Mouse (Mus musculus) liver, embryonic 16.5 days (tissue): Measurements from ENCODE around the gene Mgp. TPM values are rescaled to one million over a fixed set of nuclear protein-coding genes. Genes with fewer than 3 reads are reported as not detected.

Source experiments
- ATAC-seq: fragments of 200-750 bp; cut with Nextera tagmentation; 2 replicates; pipeline ENCODE4 v1.8.0; 2017; ENCODE audit warnings: low read depth, mild to moderate bottlenecking, moderate number of reproducible peaks, moderate library complexity
- H3K27ac ChIP-seq: fragments of 300-500 bp; sonication (generic); 2 replicates; pipeline ENCODE4 v1.5.1; 2014; ENCODE audit warnings: mild to moderate bottlenecking, low read length
- H3K27me3 ChIP-seq: fragments of 300-500 bp; sonication (generic); 2 replicates; pipeline ENCODE4 v1.6.1; 2014; ENCODE audit warnings: low read depth, low read length, mixed read lengths; ENCODE audit not compliant: control insufficient read depth, insufficient read depth
- H3K36me3 ChIP-seq: fragments of 300-500 bp; sonication (generic); 2 replicates; pipeline ENCODE4 v1.6.1; 2014; ENCODE audit warnings: mild to moderate bottlenecking; ENCODE audit not compliant: control insufficient read depth, insufficient read depth
- H3K4me1 ChIP-seq: fragments of 300-500 bp; sonication (generic); 2 replicates; pipeline ENCODE4 v1.6.1; 2014; ENCODE audit warnings: low read depth, low read length, mixed read lengths; ENCODE audit not compliant: control insufficient read depth
- H3K4me2 ChIP-seq: fragments of 300-500 bp; sonication (generic); 2 replicates; pipeline ENCODE4 v1.6.1; 2014; ENCODE audit warnings: low read depth, low read length, mixed read lengths
- H3K4me3 ChIP-seq: fragments of 300-500 bp; sonication (generic); 2 replicates; pipeline ENCODE4 v1.5.1; 2014; ENCODE audit warnings: low read depth, mild to moderate bottlenecking, low read length
- H3K9ac ChIP-seq: fragments of 300-500 bp; sonication (generic); 2 replicates; pipeline ENCODE4 v1.6.1; 2014; ENCODE audit warnings: low read depth, low read length
- H3K9me3 ChIP-seq: fragments of 300-500 bp; sonication (generic); replicated peaks from 2 replicates; pipeline ENCODE4 v1.6.1; 2016; ENCODE audit warnings: low read length; ENCODE audit not compliant: control insufficient read depth
- WGBS: fragments of 180-500 bp; shearing (Covaris S2); extraction: QIAGEN DNeasy Blood & Tissue Kit; methylation state at CpG from one replicate; pipeline ENCODE4 v1.1.7; 2014; ENCODE audit not compliant: insufficient replicate concordance; 5-methylcytosine and 5-hydroxymethylcytosine counted together
- polyA plus RNA-seq: library from polyadenylated mRNA; unstranded; fragments of >200 nt; fragmentation: Nextera tagmentation; extraction: Ambion mirVana; gene quantifications from 2 replicates; pipeline ENCODE4 v1.2.1, GENCODE M21; 2015

The Mgp gene
- polyA plus RNA-seq, 1 experiment from 2014 or later, result 4.8 TPM

DNA sequence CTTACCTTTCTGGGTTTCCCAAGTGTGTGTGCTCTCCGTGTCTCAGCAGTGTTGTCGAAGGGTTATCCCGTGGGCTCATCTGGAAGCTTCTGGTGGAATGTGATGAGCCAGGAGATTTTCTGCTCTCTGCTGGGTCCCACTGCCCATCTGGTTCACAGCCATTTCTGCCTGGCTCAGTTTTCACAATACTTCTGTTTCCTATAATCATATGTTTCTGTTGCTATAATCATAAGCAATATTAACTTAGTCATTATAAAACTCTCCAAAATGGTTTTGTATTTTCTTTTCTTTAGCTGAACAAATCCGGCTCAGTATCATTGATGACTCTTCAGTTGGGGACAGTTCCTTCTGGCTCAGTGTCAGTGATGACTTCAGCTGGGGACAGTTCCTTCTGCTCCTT is 40.3 kb downstream of the Mgp start, which contains the start of gene Smco3:
Gene Smco3 (minus strand): TSS at position 101 of the 400 bp plus-strand sequence.
- WGBS, result 62% methylated on average over 4 of the region's 4 CpGs
- Histone ChIP-seq H3K4me1 (peaks cover 2% of the 10 kb centered on the region), H3K27me3 (no peaks in the 10 kb centered on the region), H3K9me3 (no peaks in the 10 kb centered on the region), H3K36me3 (no peaks in the 10 kb centered on the region), H3K4me3 (no peak within 1 kb of the TSS), H3K4me2 (no peak within 1 kb of the TSS), H3K27ac (no peak within 1 kb of the TSS), H3K9ac (no peak within 1 kb of the TSS)
- no peak for ATAC-seq

DNA sequence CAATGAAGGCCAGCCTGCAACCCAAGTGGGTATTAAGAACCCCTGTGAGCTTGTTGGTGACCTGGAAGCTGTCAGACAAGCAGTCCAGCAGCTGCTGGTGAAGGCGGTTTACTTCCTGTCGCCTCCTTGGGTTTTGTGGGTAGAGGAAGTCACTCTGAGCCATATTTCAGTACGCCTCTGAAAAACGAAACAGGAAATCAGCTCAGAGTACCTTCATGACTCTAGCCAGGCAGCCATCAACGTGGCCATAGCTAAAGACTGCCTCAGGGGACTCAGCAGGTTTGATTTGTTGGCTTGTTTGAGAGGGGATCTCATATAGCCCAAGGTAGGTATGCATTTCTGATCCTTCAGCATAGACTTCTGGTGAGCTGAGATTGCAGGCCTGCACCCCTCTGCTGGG is 43.9 kb downstream of the Mgp start:
- peaks cover 7% of the 10 kb centered on the region for H3K4me1 ChIP-seq
- H3K27me3 ChIP-seq, result no peaks in the 10 kb centered on the region
- H3K9ac ChIP-seq, result no peak overlapping the region
- H3K9me3 ChIP-seq, result no peaks in the 10 kb centered on the region
- no peak overlapping the region for H3K4me3 ChIP-seq
- no peak overlapping the region for H3K27ac ChIP-seq
- no peak overlapping the region for H3K4me2 ChIP-seq
- H3K36me3 ChIP-seq, result no peaks in the 10 kb centered on the region
- ATAC-seq, result no peak
- 17% methylated on average over 5 of the region's 5 CpGs for WGBS

DNA sequence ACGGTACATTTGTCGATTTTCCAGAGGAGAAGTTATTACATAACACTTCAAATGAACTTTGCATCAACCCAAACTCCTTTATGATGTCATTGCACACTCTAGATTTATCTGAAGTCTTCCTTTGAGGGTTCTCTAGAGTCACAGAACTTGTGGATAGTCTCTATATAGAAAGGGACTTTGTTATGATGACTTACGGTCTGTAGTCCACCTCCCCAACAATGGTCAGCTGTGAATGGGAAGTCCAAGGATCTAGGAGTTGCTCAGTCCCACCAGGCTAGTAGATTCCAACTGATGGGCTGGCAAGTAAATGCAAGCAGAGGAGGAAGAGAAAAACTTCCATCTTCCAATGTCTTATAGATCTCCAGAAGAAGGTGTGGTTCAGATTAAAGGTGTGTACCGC is 46.9 kb downstream of the Mgp start:
- Histone ChIP-seq H3K9me3 (no peaks in the 10 kb centered on the region), H3K4me3 (peak overlapping the region; percentile 86), H3K9ac (peak overlapping the region; percentile 48; the same call in 1 of the 2 replicates), H3K36me3 (peaks cover 20% of the 10 kb centered on the region), H3K4me1 (peaks cover 7% of the 10 kb centered on the region), H3K4me2 (peak overlapping the region; percentile 80), H3K27me3 (no peaks in the 10 kb centered on the region), H3K27ac (peak overlapping the region; percentile 51; the same call in 1 of the 2 replicates)
- 28% methylated on average over 4 of the region's 4 CpGs for WGBS
- no peak for ATAC-seq

DNA sequence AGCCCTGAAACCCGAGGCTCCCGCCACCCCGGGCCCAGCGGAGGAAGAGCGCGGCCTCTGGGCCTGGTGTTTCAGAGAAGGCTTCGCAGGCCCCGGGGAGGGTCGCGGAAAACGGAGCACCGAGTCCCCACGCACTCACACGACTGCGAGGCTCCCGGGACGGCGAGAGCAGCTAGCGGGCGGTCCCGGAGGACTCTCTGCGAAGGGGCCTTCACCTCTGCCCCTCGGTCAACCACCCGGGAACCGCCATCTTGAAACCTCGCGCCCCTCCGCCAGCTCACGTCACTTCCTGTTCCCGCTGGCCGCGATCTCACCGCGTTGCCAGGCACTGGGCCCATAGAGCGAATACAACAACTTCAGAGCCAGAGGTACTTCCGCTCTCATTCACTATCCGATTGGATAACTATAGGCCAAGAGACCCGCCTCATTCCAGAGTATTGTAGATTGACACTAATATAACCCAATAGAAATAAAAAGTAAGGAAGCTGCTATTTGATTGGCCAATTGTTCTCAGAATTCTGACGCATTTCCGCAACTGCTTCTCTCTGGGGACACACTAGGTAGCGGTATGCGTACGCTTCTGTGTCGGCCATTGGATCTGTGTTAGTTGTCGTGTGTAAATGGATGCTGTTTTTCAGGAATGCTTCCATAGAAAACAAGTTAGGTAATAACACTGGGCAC is 47.6 kb downstream of the Mgp start, which contains the start of gene Wbp11:
Gene Wbp11 (minus strand): TSS at position 353 of the 681 bp plus-strand sequence.
- Histone ChIP-seq H3K4me2 (peak within 1 kb of the TSS; percentile 89), H3K36me3 (peaks cover 22% of the 10 kb centered on the region), H3K27me3 (no peaks in the 10 kb centered on the region), H3K4me1 (peaks cover 7% of the 10 kb centered on the region), H3K9ac (peak within 1 kb of the TSS; percentile 98), H3K9me3 (no peaks in the 10 kb centered on the region), H3K27ac (peak within 1 kb of the TSS; percentile 86), H3K4me3 (peak within 1 kb of the TSS; percentile 86)
- WGBS, result under 1% methylated on average over 45 of the region's 45 CpGs
- ATAC-seq, result peak; percentile 100

DNA sequence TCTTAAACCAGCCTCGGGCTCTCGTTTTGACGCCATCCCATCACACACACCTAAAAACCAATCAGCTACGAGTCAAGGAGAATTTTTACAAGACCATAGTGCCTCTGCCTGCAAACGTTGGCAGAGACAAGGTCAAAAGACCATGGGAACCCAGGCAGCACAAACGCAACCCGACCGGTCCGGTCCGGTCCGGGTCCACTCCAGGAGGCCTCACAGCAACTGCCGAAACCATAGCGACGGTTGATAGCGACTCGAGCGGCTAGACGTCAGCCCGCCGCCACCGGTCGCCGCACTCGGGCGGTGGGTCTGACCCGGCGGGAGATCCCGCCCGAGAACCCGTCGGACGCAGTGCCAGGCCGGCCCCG is 48.1 kb downstream of the Mgp start, which contains the start of gene BC049715:
Gene BC049715 (plus strand): TSS at position 111 of the 365 bp plus-strand sequence.
- peak within 1 kb of the TSS; percentile 86 for H3K27ac ChIP-seq
- H3K4me3 ChIP-seq, result peak within 1 kb of the TSS; percentile 86
- H3K9me3 ChIP-seq, result no peaks in the 10 kb centered on the region
- peaks cover 27% of the 10 kb centered on the region for H3K36me3 ChIP-seq
- peaks cover 7% of the 10 kb centered on the region for H3K4me1 ChIP-seq
- H3K4me2 ChIP-seq, result peak within 1 kb of the TSS; percentile 89
- no peaks in the 10 kb centered on the region for H3K27me3 ChIP-seq
- ATAC-seq, result peak; percentile 32
- peak within 1 kb of the TSS; percentile 98 for H3K9ac ChIP-seq
- under 1% methylated on average over 22 of the region's 34 CpGs for WGBS

DNA sequence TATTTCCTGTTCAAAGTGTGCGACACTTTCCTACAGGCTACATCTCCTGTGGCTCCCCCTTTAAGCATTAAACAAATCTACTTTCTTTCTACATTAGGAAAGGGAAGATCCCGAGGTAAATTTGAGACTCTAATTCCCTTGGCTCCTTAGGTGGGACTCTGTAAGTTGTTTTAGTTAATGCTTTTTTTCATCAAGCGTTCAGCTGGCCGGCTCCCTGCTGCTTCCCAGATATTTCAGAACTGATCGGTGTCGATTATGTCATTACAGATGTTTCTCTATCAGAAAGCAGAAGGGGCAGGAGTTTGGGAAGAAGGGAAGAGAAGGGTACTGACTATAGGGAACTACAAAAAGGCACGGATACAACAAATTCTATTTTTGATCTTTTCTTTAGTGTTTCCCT is 48.5 kb downstream of the Mgp start:
- WGBS, result 5% methylated on average over 7 of the region's 7 CpGs
- no peak for ATAC-seq
- Histone ChIP-seq H3K27ac (peak overlapping the region; percentile 86; the same call in 1 of the 2 replicates), H3K4me3 (peak overlapping the region; percentile 86), H3K4me1 (peaks cover 7% of the 10 kb centered on the region), H3K36me3 (peaks cover 31% of the 10 kb centered on the region), H3K9ac (peak overlapping the region; percentile 98), H3K9me3 (no peaks in the 10 kb centered on the region), H3K27me3 (no peaks in the 10 kb centered on the region), H3K4me2 (peak overlapping the region; percentile 89)

DNA sequence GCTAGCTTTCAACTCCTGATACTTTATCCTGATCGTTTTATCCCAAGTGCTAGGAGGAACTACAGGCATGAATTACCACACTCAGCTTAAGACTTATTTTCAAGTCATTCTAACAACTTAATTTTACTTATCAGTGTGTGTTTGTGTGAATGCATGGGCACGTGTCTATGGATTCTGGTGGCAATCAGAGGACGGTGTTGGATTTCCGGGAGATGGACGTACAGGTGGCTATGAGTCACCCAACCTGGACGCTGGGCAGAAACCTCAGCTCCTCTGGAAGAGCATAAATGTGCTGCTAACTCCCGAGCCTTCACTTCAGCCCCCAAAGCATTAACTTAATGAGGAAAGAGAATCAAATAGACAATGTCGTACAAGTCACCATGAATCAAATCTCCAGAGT is 50.6 kb downstream of the Mgp start:
- Histone ChIP-seq H3K4me1 (peaks cover 7% of the 10 kb centered on the region), H3K9me3 (no peaks in the 10 kb centered on the region)
- 88% methylated on average over 8 of the region's 8 CpGs for WGBS

More for the DNA sequence above, 50.6 kb downstream of the Mgp start:
- H3K4me3 ChIP-seq, result no peak overlapping the region
- H3K27ac ChIP-seq, result no peak overlapping the region
- no peak overlapping the region for H3K4me2 ChIP-seq
- H3K36me3 ChIP-seq, result peaks cover 52% of the 10 kb centered on the region
- H3K27me3 ChIP-seq, result no peaks in the 10 kb centered on the region
- ATAC-seq, result no peak
- H3K9ac ChIP-seq, result no peak overlapping the region

Other genes starting within 250 kb of the Mgp start
- 14.2 and 15.9 TPM in 2 replicates for gene Plbd1, start 213.9 kb downstream of the Mgp start, polyA plus RNA-seq
- 0.30 and 0.60 TPM in 2 replicates for gene Gucy2c, start 94.1 kb downstream of the Mgp start, polyA plus RNA-seq
- 1.2 and 1.7 TPM in 2 replicates for gene Hist4h4, start 71.4 kb downstream of the Mgp start, polyA plus RNA-seq
- gene H2afj, start 67.6 kb downstream of the Mgp start, polyA plus RNA-seq, result 126 and 138 TPM in 2 replicates
- gene BC049715, start 48.2 kb downstream of the Mgp start, polyA plus RNA-seq, result 0.59 and 0.98 TPM in 2 replicates
- gene Wbp11, start 47.6 kb downstream of the Mgp start, polyA plus RNA-seq, result 46.1 and 47.3 TPM in 2 replicates
- gene Smco3, start 40.4 kb downstream of the Mgp start, polyA plus RNA-seq, result not detected in 2 replicates
- 28.1 and 28.3 TPM in 2 replicates for gene Art4, start 18.1 kb downstream of the Mgp start, polyA plus RNA-seq
- gene Erp27, start 46.4 kb upstream of the Mgp start, polyA plus RNA-seq, result 0.44 and 0.71 TPM in 2 replicates
- gene Pde6h, start 48.0 kb upstream of the Mgp start, polyA plus RNA-seq, result not detected in 2 replicates
- gene Arhgdib, start 66.1 kb upstream of the Mgp start, polyA plus RNA-seq, result 153 and 164 TPM in 2 replicates